ENCODE assay signal across 22 mouse cellular contexts in the genomic region with DNA sequence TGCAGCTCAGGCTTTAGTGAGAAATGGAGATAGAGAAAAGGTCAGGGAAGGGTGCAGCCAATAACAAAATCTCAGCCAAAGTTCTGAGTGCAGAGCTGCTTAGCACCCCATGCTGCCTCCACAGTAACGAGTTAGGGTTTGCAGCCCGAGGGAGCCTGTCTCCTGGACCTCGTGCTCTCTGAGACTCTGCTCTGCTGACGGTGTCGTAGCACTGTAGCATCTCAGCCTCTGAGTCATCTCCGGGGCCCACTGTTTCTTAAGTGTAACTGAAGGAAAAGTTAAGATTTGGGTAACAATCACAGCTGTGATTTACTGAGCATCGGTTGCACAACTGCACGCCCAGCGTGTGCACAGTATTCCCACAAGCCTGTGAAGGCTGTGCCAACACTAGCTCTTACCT.
"Had no signal": no experiment of that assay in that cellular context is flagged by ENCODE, and none has a peak within 500 bp of the region (broad histone marks: within the 10 kb centered on the region; RNA-seq: fewer than 3 reads in every experiment).

No protein-coding gene starts in this region.

- H3K4me3 ChIP-seq: layer of hippocampus, adult 2 months; left cerebral cortex, adult 2 months; limb, embryonic 12.5 days; limb, embryonic 15.5 days; liver, embryonic 13.5 days; midbrain, embryonic 12.5 days; midbrain, embryonic 15.5 days; neural tube, embryonic 12.5 days; neural tube, embryonic 15.5 days; stomach, embryonic 15.5 days had no signal

- H3K9ac ChIP-seq: limb, embryonic 12.5 days; limb, embryonic 15.5 days; liver, embryonic 13.5 days; midbrain, embryonic 12.5 days; midbrain, embryonic 15.5 days; neural tube, embryonic 12.5 days; neural tube, embryonic 15.5 days; stomach, embryonic 15.5 days had no signal

- H3K27ac ChIP-seq: kidney, postnatal 0 days; layer of hippocampus, adult 2 months; left cerebral cortex, adult 2 months; limb, embryonic 12.5 days; limb, embryonic 15.5 days; liver, embryonic 13.5 days; midbrain, embryonic 12.5 days; midbrain, embryonic 15.5 days; neural tube, embryonic 12.5 days; neural tube, embryonic 15.5 days; stomach, embryonic 15.5 days had no signal

- DNase-seq: kidney, adult 2 months; kidney, postnatal 25 days; layer of hippocampus, adult 9-11 months; left cerebral cortex, postnatal 4 days; liver, embryonic 13.5 days; lung, adult 2 months; lung, postnatal 14 days; lung, postnatal 4 days; retina, postnatal 1 day; right cerebral cortex, postnatal 25 days; spleen, adult 18-20 months; thymus, postnatal 25 days had no signal

- H3K4me1 ChIP-seq: limb, embryonic 15.5 days; liver, embryonic 13.5 days; stomach, embryonic 15.5 days had no signal

- H3K27me3 ChIP-seq: limb, embryonic 12.5 days; limb, embryonic 15.5 days; liver, embryonic 13.5 days; midbrain, embryonic 12.5 days; midbrain, embryonic 15.5 days; neural tube, embryonic 12.5 days; neural tube, embryonic 15.5 days; stomach, embryonic 15.5 days had no signal

- H3K36me3 ChIP-seq: limb, embryonic 15.5 days; midbrain, embryonic 12.5 days; midbrain, embryonic 15.5 days; neural tube, embryonic 12.5 days; neural tube, embryonic 15.5 days; stomach, embryonic 15.5 days had no signal
